Mouse (Mus musculus): ENCODE data around the gene Rpa1. TPM values are rescaled to one million over a fixed set of nuclear protein-coding genes. Genes with fewer than 3 reads are reported as not detected.
A peak's percentile ranks its signal among the peaks of the same experiment; 100 is the strongest.
"Not testable (repeated sequence)": the region's sequence is repeated elsewhere in the genome, so short reads cannot be mapped to it uniquely, and the experiment has no call there.

The Rpa1 gene
- polyA plus RNA-seq, 1 experiment from 2014 or later: 49.3 TPM

DNA sequence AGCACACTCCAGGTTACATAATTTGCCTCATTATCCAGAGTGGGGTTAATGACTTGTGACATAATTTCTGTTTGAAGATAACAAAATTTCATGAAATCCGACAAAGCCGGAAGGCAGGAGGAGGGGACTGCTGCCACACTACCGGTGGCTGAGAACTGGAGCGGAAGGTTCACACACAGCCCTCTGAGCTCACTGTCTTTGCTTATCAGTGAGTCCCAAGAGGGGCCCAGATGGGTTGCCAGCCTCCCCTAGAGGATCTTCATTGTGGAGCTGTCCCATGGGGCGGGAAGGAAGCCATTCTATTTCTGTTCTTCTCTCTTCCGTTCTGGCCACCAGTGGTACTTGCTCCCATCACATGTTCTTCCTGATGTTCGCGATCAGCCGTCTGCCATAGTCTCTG, 47.2 kb downstream of the Rpa1 start:
- H3K9me3 ChIP-seq (ENCODE audit: low read length): no peaks in the 10 kb centered on the region
- H3K9ac ChIP-seq (replicated peaks): no peak overlapping the region
- no peaks in the 10 kb centered on the region for H3K27me3 ChIP-seq (ENCODE audit: insufficient read depth, low read length)
- no peak overlapping the region for H3K27ac ChIP-seq (ENCODE audit: low read depth)
- WGBS (ENCODE audit: insufficient replicate concordance): 53% methylated on average over 9 of the region's 9 CpGs
- DNase-seq: no peak
- TF ChIP-seq CTCF (IDR thresholded peaks at IDR 0.05; ENCODE audit: low read depth) (no peak), EP300 (IDR thresholded peaks at IDR 0.05; ENCODE audit: low read depth) (no peak)
- H3K36me3 ChIP-seq (replicated peaks; ENCODE audit: insufficient read depth, low read length): peaks cover 37% of the 10 kb centered on the region
- 0 out of 2 replicates have a peak, but pooled peaks cover 3% of the 10 kb centered on the region for H3K4me1 ChIP-seq (ENCODE audit: insufficient read depth)
- ATAC-seq: peak; percentile 31; the same call in 1 of the 2 replicates
- H3K4me2 ChIP-seq (ENCODE audit: low read depth, low read length): no peak overlapping the region
- H3K4me3 ChIP-seq (ENCODE audit: low read depth, low read length): no peak overlapping the region

DNA sequence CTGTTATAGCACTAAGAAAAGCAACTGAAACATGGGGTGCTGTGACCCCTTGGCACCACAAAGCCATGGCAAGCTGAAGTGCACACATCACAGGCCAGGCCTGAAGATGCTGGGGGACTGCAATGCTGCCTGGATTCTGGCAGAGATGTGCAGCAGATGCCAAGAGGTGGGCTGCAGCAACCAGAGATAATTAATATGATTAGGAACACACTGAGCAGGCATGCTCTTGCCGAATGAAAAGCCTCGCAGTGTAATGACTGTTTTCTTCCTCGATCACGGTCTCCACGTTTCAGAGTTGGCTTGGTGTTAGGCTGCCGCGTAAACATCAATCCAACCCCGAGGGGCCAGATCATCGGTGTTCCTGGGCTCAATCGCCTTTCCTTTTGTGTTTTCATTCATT, 48.3 kb downstream of the Rpa1 start:
- no peaks in the 10 kb centered on the region for H3K9me3 ChIP-seq (ENCODE audit: low read length)
- peaks cover 27% of the 10 kb centered on the region for H3K36me3 ChIP-seq (replicated peaks; ENCODE audit: insufficient read depth, low read length)
- H3K4me3 ChIP-seq (ENCODE audit: low read depth, low read length): no peak overlapping the region
- H3K27ac ChIP-seq (ENCODE audit: low read depth): no peak overlapping the region
- no peaks in the 10 kb centered on the region for H3K27me3 ChIP-seq (ENCODE audit: insufficient read depth, low read length)
- no peak overlapping the region for H3K9ac ChIP-seq (replicated peaks)
- H3K4me2 ChIP-seq (ENCODE audit: low read depth, low read length): no peak overlapping the region
- ATAC-seq: no peak
- no peak for DNase-seq
- WGBS (ENCODE audit: insufficient replicate concordance): 85% methylated on average over 10 of the region's 10 CpGs
- peaks cover 6% of the 10 kb centered on the region; the same call in 1 of the 2 replicates for H3K4me1 ChIP-seq (ENCODE audit: insufficient read depth)
- TF ChIP-seq EP300 (IDR thresholded peaks at IDR 0.05; ENCODE audit: low read depth): no peak
- TF ChIP-seq CTCF (IDR thresholded peaks at IDR 0.05; ENCODE audit: low read depth): no peak

DNA sequence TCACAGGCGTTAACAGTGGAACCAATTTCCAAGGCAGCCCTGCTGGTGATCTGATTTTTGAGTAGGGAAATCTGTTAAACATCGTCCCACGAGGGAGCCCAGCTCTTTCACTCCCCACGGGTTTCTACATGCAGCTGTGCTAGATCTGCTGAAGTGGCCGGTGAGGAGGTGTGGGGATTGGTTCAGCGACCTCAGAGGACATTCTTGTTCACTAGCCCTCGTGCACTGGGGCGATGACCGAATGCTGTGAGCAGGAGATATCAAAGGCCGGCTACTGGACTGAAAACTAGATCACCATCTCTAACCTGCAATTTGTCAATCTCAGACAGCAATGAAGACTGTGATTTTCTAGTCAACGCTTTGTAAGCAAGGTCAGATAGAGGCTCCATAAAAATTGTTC, 49.6 kb downstream of the Rpa1 start:
- WGBS (ENCODE audit: insufficient replicate concordance): 58% methylated on average over 11 of the region's 11 CpGs
- peaks cover 25% of the 10 kb centered on the region for H3K36me3 ChIP-seq (replicated peaks; ENCODE audit: insufficient read depth, low read length)
- H3K27ac ChIP-seq (ENCODE audit: low read depth): no peak overlapping the region
- DNase-seq (no peak), ATAC-seq (no peak)
- no peak overlapping the region for H3K9ac ChIP-seq (replicated peaks)
- TF ChIP-seq EP300 (IDR thresholded peaks at IDR 0.05; ENCODE audit: low read depth) (no peak), CTCF (IDR thresholded peaks at IDR 0.05; ENCODE audit: low read depth) (no peak)
- no peaks in the 10 kb centered on the region for H3K27me3 ChIP-seq (ENCODE audit: insufficient read depth, low read length)
- H3K4me2 ChIP-seq (ENCODE audit: low read depth, low read length): no peak overlapping the region
- no peaks in the 10 kb centered on the region for H3K9me3 ChIP-seq (ENCODE audit: low read length)
- H3K4me3 ChIP-seq (ENCODE audit: low read depth, low read length): no peak overlapping the region
- H3K4me1 ChIP-seq (ENCODE audit: insufficient read depth): peaks cover 8% of the 10 kb centered on the region; the same call in 1 of the 2 replicates

DNA sequence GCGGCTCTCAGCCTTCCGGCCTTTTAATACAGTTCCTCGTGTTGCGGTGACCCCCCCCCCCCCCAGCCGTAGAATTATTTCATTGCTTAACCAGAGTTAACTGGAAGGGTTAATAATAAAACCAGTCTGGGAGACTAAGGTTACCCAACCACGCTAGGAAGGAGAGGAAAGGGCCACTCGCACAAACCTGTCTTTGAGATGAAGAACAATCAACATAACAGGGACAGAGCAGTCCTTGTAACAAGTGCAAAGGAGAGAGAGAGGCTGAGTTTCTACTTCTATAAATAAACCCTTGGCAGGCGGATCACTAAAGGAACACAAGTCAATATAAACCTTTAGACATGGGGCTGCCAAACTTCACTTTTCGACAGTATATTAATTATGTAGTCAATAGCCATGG, 50.5 kb downstream of the Rpa1 start:
- no peak for DNase-seq
- Histone ChIP-seq H3K27ac (ENCODE audit: low read depth) (no peak overlapping the region), H3K27me3 (ENCODE audit: insufficient read depth, low read length) (no peaks in the 10 kb centered on the region), H3K9me3 (ENCODE audit: low read length) (no peaks in the 10 kb centered on the region), H3K4me3 (ENCODE audit: low read depth, low read length) (no peak overlapping the region), H3K4me2 (ENCODE audit: low read depth, low read length) (no peak overlapping the region), H3K36me3 (replicated peaks; ENCODE audit: insufficient read depth, low read length) (peaks cover 20% of the 10 kb centered on the region), H3K4me1 (ENCODE audit: insufficient read depth) (peaks cover 8% of the 10 kb centered on the region; the same call in 1 of the 2 replicates), H3K9ac (replicated peaks) (no peak overlapping the region)
- TF ChIP-seq EP300 (IDR thresholded peaks at IDR 0.05; ENCODE audit: low read depth) (no peak), CTCF (IDR thresholded peaks at IDR 0.05; ENCODE audit: low read depth) (no peak)
- no peak for ATAC-seq
- 58% methylated on average over 9 of the region's 9 CpGs for WGBS (ENCODE audit: insufficient replicate concordance)

DNA sequence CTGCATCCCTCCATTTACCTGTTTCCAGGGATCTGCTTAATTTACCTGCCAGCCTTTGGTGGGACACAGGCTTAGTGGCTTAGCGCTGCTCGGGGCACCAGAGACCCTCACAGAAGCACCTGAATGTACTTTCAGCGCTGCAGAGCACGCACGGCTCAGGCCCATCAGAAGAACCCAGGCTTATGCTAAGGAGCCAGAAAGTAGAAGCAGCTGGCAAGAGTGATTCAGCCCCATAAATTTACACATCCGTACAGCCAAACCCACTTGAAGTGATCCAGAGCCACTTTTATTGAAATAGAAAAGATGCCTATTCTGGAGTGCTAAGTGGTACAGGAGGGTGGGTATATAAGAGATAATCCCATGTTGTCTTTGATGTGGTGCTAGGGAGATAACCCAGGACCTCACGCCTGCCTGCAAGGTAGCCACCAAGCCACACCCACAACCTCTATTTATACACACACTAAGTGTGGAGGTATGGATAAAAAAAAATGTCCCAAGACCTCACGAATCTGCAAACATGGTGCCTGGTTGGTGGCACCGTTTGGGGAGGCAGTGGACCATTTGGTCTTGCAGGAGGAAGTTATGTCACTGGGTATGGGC, 51.6 kb downstream of the Rpa1 start:
- Histone ChIP-seq H3K4me1 (ENCODE audit: insufficient read depth) (peaks cover 8% of the 10 kb centered on the region; the same call in 1 of the 2 replicates), H3K4me3 (ENCODE audit: low read depth, low read length) (no peak overlapping the region), H3K4me2 (ENCODE audit: low read depth, low read length) (no peak overlapping the region), H3K27ac (ENCODE audit: low read depth) (no peak overlapping the region), H3K9me3 (ENCODE audit: low read length) (no peaks in the 10 kb centered on the region), H3K36me3 (replicated peaks; ENCODE audit: insufficient read depth, low read length) (peaks cover 9% of the 10 kb centered on the region), H3K9ac (replicated peaks) (no peak overlapping the region), H3K27me3 (ENCODE audit: insufficient read depth, low read length) (no peaks in the 10 kb centered on the region)
- no peak for TF ChIP-seq EP300 (IDR thresholded peaks at IDR 0.05; ENCODE audit: low read depth)
- TF ChIP-seq CTCF (IDR thresholded peaks at IDR 0.05; ENCODE audit: low read depth): no peak
- DNase-seq (no peak), ATAC-seq (no peak)
- 68% methylated on average over 9 of the region's 9 CpGs for WGBS (ENCODE audit: insufficient replicate concordance)

DNA sequence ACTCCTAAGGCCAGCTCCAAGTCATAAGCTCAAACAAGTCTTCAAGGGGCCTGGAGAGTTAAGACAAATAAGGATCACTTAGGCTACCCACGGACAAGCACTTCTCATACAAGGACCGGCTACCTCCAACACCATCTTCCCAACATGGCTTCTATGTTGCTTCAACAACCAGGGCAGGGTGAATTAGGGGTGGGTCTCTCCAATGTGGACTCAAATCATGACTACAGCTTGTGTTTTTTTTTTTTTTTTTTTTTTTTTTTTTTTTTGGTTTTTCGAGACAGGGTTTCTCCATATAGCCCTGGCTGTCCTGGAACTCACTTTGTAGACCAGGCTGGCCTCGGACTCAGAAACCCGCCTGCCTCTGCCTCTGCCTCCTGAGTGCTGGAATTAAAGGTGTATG, 52.6 kb downstream of the Rpa1 start:
- WGBS (ENCODE audit: insufficient replicate concordance): 79% methylated on average over 4 of the region's 5 CpGs
- not testable (repeated sequence) for H3K36me3 ChIP-seq (replicated peaks; ENCODE audit: insufficient read depth, low read length)

More for the DNA sequence above, 52.6 kb downstream of the Rpa1 start:
- not testable (repeated sequence) for ATAC-seq; H3K27me3 ChIP-seq (ENCODE audit: insufficient read depth, low read length); H3K27ac ChIP-seq (ENCODE audit: low read depth); H3K4me1 ChIP-seq (ENCODE audit: insufficient read depth); H3K4me2 ChIP-seq (ENCODE audit: low read depth, low read length); H3K9ac ChIP-seq (replicated peaks); H3K9me3 ChIP-seq (ENCODE audit: low read length); DNase-seq; H3K4me3 ChIP-seq (ENCODE audit: low read depth, low read length)
